Mouse (Mus musculus): ENCODE measurements around the gene Sars2.

Gene Sars2

DNA sequence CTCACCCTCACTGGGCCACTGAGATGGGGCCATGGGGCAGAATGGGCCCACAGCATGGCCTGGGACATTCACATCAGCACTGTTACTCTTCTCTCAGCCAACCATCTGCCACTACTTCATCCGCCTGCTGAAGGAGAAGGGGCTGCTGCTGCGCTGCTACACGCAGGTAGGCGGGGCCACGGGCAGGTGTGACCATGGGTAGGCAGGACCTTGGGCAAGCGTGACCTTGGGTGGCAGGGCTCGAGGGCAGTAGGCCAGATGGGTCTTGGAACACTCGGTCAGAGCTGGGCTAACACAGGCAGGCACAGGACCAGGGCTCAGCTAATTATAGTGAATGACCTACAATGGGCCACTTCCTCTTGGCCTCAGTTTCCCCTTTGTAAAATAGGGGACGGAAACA is 37.0 kb downstream of the Sars2 start:
- no peak for DNase-seq (ENCODE audit: low read depth, low spot score)

DNA sequence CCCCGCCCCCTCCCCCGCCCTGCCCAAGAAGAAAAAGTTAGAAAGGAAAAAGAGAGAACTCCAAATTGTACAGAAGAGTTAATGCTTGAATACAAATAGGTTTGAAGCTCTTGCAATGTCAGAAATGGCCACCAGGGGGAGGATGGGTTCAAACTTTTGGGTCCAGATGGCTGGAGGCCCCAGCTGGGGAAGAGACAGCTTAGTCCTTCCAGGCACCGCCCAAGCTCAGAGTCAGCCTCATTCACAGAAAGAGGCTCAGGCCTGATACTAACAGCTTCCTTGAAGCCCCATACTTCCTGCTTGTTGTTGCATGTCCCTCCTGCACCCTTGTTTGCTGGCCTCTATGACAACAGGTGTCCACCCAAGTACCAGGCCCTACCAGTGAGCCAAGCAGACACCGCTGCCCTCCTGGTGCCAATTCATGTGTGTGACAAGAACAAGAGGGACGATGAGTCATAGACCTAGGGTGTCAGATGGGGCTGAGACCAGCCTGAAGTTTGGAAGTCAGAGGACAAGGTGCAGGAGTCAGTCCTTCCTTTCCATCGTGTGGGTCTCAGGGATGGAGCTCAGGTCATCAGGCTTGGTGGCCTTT is 38.4 kb downstream of the Sars2 start:
- DNase-seq (ENCODE audit: low read depth, low spot score), result peak; percentile 37

DNA sequence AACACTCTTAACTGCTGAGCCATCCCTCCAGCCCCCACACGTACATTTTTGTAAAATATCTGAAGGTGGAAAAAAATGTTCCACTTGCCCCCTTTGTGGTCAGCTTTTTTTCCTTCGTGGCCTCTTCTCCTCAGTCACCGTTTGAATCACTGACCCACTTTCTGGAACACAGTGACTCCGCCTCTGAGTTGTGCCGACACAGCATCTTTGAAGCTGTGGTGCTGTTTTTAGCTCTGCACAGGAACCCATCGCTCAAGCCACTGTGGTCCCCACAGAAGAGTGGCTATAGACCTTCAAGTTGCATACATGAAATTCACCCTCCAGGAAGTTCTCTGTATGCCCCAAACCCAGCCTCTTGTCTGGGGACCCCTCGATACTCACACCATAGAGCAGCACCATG is 39.1 kb downstream of the Sars2 start:
- no peak for DNase-seq (ENCODE audit: low read depth, low spot score)

DNA sequence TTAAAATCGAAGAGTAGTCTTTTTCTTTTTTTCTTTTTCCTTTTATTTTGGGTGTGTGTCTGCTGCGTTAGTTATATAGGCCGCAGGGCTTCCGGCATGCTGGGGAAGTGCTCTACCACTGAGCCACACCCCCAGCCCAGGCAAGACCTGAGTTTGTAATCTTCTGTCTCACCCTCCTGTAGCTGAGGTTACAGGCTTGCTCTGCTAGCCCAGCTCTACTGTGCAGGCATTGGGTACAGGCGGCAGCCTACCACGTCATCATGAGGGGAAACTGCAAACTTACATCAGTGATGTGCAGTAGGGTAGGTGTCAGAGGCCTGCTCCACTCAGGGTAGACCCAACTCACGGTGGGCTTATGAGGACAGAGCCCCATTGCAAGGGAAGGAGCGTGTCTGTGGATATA is 39.5 kb downstream of the Sars2 start:
- DNase-seq (ENCODE audit: low read depth, low spot score), result no peak

DNA sequence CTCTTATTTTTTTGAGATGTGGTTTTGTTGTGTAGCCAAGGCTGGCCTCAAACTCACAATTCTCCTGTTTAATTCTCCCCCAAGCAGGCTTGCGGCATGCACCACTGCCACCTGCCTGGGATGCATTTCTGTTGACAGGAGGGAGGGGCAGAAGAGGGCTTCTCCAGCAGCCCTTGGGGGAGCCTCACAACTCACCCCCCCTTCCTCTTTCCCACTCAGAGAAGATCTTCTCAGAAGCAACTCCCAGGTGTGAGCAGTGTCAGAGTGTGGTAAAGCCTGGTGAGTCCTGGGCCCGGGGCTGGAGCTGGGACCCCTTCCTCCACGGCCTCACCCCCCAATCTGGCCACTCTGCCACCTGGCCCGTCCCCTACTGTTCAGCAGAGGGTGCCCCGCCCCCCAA is 43.4 kb downstream of the Sars2 start:
- no peak for DNase-seq (ENCODE audit: low read depth, low spot score)

DNA sequence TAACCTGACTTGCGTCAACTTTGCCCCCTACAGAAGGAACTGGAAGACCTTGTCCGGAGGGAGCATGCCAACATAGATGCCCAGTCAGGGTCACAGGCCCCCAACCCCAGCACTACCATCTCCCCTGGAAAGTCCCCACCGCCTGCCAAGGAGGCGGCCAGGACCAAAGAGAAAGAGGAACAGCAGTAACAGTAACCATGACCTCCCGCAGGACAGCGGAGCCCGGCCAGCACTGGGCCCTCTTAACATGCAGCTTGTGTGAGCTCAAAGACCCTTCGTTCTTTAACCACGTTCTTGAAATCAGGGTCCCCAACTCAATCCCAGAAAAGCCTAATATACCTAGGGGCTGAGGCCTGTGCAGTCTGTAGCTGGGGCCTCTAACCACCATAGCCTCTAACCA is 46.1 kb downstream of the Sars2 start:
- no peak for DNase-seq (ENCODE audit: low read depth, low spot score)

DNA sequence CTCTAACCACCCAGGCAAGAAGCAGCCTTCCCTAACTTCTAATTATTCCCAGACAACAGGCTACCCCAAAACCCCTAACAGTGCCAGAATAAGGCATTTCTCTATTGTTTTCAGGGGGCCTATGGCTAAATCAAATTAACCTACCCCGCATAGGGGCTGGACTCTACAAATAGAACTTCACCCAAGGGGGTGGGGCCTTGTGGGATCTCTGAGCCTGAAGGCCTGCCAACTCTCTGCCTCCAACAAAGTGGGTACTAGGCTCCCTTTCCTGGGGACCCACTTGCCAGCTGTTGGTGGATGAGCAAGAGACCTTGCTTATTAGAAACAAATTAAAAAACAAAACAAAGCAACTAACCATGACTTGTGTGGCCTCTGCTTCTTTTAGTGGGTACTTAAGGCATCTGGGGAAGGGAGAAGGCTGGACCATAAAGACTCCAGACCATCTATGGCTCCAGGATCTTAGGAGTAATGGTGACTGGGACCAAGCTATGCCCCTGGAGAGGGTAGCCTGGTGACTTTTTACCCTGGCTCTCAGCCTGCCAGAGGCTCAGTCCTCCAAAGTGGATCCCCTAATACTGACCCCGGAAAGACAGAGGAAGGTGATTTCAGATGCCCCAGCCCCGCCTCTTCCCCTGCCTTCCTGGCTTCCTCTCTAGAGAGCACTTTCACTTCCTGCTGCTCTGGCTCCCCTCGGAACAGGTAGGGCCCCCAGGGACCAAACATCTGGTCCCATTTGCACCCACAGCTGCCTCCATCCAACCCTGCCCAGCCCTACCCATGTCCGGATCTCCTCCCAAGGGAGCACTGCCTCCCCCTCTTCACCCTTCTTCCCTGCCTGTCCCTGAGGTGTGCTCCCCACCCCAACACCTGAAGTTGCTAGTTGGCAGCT is 46.8 kb downstream of the Sars2 start, which contains the start of gene Rinl:
TSS of gene Rinl (plus strand) at position 663 of the 889 bp plus-strand sequence.
- no peak for DNase-seq (ENCODE audit: low read depth, low spot score)

DNA sequence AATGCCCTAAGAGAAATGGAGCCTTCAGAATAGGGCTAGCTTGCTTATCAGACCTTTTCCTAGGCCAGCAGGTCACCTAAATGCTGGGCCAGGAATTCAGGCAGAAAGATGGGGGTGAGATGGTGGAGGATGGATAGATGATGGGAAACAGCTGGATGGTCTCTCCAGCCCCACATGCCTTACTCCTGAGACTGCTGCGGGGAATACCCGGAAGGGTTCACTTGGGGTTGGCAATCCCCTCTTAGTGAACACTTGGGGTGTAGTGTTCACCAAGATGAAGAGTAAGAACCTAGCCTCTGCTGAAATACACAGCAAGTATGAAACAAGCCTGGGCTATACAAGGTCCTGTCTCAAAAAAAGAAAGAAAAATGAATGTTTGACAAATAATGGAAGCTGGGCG is 47.4 kb downstream of the Sars2 start:
- DNase-seq (ENCODE audit: low read depth, low spot score), result no peak

DNA sequence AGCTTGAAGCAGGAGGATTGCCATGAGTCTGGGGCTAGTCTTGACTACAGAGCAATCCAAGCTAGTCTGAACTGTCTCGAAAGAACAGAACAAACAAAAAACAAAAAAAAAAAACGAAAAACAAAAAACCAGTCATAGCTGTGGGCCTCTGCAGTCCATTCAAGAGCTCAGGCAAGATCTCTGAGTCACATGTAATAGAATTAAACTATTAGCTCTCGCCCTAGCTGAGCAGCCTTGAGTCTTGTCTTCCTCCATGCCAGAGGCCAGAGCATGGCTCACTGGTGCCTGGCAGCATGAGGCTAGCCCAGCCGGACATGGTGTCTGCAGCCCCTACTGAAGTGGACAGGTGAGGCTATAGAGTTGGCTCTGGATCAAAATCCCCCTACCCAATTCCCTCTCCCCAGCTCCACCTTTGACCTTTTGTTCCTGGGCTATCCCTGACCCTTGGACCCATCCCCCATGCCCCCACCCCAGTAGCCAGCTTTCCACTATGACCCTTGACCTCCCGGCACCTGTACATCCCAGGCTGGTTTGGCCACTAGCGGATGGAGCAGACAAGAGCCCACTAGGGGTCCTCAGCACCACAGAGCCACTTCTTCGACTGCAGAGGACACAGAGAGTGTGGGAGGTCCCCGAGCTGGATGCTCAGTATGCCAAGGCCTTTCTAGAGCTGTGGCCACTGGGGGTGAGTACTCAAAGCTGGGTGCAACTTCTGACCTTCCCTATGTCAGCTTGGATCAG is 48.4 kb downstream of the Sars2 start:
- no peak for DNase-seq (ENCODE audit: low read depth, low spot score)

DNA sequence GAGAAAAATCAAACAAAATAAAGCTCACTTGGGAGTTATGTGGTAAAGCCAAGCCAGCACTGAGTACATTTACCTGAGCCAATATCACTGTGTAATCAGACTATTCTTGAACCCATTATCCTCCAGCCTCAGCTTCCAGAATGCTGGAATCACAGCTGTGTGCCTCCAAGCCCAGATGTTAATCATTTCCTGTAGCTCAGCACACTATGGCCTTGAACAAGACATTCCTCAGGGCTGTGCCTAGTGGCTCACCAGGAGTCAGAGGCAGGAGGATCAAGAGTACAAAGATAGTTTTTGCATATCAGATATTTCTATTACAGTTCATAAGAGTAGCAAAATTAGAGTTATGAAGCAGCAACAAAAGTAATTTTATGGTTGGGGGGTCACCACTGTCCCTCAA is 49.9 kb downstream of the Sars2 start:
- DNase-seq (ENCODE audit: low read depth, low spot score), result no peak

DNA sequence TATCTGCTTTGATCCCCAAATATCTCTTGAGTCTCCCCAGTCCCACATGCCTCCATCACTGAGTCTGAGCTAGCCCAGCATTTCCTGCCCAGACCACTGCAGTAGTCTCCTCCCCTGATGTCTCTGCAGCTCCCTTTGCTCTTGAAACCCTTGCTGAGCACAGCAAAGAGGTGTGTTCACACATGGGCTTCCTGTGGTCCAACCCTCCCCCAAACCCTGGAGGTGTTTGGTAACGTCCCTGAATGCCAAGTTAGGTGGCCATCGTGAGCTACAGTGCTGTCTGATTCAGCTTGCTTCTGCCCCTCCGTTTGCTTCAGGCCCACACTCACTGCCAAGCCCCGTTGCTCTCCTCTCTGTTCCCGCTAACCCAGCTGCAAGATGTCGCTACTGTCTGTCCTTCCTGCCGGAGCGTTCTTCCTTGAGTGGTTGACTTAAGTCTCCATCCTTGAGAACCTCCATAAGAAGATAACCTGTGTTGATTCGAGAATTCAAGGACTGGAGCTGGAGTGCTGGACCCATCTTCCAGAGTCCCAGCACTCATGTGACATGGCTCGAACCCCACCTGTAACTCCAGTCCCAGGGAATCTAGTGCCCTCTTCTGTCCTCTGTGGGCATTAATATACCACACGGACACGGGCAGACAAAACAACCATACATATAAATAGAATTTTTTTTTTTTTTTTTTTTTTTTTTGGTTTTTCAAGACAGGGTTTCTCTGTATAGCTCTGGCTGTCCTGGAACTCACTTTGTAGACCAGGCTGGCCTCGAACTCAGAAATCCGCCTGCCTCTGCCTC is 50.8 kb downstream of the Sars2 start:
- no peak for DNase-seq (ENCODE audit: low read depth, low spot score)

DNA sequence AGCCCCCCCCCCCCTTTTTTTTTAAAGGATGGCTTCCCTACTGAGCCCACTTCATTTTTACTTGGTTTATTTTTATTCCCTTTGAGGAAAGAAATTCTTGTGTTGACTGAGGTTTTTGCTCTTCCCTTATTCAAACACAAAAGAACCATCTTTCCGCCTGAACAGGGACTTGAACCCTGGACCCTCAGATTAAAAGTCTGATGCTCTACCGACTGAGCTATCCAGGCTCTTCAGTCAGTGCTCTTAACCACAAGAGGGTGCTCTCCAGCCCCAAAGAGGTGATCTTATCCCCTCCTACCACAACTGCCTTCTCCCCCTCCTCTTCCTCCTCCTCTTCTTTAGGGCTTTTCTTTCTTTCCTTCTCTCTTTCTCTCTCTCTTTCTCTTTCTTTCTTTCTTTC is 52.0 kb downstream of the Sars2 start:
- no peak for DNase-seq (ENCODE audit: low read depth, low spot score)

DNA sequence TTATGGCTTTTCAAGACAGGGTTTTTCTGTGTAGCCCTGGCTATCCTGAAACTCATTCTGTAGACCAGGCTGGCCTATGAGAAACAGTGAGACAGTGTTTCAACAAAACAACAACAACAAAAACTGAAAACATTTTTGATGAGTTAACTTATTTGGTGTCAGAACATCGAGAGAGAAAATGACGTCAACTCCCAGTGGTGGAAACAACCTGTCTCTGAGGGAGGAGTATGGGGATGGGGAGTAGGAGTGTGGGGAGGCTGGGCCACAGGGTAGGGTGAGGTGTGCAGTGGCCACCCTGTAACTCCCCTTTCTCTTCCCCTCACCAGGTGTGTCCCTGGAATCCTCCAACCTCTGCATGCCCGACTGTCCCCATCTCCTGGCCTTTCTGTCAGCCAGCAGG is 52.7 kb downstream of the Sars2 start:
- DNase-seq (ENCODE audit: low read depth, low spot score), result no peak

DNA sequence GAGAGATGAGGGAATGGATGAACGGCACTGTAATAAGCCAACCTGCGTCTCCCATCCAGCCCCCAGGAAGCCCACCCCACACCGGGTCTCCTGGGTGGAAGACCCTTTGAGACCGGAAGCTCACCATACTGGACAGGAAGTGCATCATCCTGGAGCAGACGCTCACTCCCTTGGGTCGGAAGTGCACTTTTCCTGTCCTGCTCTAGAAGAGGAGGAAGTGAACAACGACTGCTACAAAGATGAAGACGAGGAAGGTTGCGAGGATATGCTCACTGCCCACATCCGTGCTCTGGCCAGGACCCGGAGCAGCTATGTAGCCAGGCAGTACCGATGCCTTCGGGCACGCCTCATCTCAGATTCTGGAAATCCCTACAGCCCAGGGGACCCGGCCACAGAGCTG is 54.0 kb downstream of the Sars2 start:
- no peak for DNase-seq (ENCODE audit: low read depth, low spot score)

DNA sequence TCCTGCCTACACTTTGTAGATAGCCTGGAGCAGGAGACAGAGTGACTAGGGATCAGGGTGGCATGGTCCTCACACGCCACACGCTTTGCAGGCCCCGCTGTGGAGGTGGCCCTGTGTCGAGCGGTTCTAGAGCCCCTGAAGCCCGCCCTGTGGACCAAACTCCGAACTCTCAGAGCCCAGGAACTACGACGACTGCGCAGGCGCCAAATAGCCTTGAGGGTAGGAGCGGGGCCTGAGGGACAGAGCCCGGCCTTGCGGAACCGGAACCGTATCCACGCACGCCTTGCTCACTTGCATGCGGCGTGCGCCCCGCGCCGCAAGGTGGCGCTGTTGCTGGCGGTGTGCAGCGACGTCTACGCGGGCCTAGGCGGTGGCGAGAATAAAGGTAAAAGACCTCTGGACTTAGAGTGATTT is 54.8 kb downstream of the Sars2 start:
- DNase-seq (ENCODE audit: low read depth, low spot score), result no peak

DNA sequence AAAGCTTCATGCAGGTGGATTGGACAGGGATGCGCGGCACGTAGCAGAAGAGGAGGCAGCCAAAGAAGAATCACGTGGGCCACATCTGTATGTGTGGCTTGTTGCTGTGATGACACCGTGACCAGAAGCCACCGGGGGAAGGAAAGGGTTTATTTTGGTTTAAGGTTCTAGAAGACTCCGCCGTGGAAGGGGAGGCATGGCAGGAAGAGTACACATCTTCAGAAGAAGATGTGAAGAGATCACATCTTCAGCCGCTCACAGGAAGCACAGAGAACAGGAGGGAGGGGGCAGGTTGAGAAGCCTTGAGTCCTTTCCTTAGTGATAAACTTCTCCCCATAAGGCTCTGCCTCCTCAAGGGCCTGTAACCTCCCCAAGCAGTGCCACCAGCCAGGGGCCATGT is 58.2 kb downstream of the Sars2 start:
- no peak for DNase-seq (ENCODE audit: low read depth, low spot score)

DNA sequence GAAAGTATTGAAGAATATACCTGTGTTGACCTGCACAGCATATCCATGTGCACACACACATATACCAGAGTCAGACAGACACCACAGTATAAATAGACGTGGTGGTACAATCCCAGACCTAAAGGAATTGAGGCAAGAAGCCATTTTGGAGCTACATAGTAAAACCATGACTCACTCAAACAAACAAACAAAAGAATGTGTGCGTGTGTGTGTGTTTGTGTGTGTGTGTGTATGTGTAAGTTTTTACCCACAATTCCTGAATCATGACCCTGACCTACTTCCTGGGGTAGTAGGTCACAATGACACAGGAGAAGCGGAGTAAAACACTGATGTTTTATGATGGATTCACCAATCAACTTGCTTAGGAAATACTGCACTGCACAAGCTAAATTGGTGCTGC is 59.7 kb downstream of the Sars2 start:
- DNase-seq (ENCODE audit: low read depth, low spot score), result no peak

DNA sequence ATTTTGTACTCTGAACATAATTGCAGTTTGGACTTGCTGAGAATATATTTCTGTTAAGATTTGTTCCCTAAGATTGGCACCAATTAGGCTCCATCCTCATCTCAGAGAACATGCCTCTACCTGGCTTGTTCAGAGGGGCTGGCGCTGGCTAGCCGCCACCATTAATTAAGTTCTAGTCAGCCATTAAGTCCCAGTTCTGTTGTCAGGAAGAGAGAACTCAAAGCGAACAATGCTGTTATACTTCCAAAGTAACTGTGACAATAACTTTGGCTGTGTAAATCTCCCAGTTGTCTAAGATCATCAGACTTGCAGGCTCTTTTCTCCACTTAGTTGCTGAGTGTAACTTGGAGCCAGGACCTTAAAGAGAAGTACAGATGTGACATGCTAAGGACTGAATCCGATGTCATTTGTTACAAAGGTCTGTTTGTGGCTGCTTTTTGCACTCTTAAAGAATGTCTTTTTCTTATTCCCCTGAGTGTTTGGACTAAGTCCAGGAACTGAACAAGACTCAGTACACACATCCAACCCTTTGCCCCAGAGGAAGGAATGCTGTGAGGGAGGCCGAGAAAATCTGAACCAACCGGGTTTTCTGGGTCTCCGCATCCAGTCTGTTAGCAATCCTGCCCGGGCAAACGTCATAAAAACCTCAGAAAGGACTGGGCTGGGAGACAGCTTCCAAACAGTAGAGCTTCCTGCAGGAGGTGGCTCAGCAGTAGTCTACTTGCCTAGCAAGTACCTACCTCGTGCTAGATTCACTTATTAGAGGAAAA is 60.3 kb downstream of the Sars2 start:
- no peak for DNase-seq (ENCODE audit: low read depth, low spot score)

DNA sequence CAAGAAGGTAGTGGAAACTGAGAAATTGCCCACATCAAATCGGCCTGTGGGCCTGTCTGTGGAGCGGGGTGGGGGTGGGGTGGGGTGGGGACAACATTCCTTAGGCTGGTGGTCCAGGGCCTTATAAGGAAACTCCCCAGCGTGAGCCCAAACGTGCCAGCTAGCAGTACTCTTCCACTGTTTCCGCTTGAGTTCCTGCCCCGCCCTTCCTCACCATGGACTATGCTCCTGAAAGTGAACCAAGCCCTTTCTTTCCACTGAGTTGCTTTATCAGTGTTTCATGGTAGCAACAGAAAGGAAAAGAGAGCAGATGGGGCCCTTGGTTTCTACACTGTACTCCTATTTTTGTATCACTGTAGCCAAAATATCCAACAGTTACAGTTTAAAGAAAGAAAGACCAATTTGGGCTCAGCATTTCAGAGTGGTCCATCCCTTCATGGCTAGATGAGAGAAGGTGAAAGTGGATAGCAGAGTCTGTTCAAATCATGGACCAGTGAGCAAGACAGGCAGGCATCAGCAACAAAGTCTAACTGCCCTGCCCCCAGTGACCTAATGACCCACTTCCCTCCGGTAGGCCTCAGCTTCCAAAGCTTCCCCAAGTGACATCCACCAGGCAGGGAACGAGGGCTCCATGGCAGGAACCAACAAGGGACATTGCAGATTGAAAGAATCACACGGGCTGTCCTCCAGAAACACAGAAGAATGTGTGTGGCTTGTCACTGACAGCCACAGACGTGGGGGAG is 61.2 kb downstream of the Sars2 start:
- DNase-seq (ENCODE audit: low read depth, low spot score), result no peak

All from brain, embryonic 18.5 days (tissue).